Mouse (Mus musculus) intestine, embryonic 16.5 days (tissue): ENCODE measurements around the gene 9130019O22Rik. TPM values are rescaled to one million over a fixed set of nuclear protein-coding genes. Genes with fewer than 3 reads are reported as not detected.
A peak's percentile ranks its signal among the peaks of the same experiment; 100 is the strongest.

ENCODE experiments used
- ATAC-seq: fragments of 200-750 bp; cut with Nextera tagmentation; 2 replicates; pipeline ENCODE4 v1.8.0; 2017; ENCODE audit warnings: moderate TSS enrichment, moderate library complexity
- H3K27ac ChIP-seq: fragments of 300-500 bp; sonication (generic); 2 replicates; pipeline ENCODE4 v1.5.1; 2014; ENCODE audit warnings: mild to moderate bottlenecking, low read length
- H3K27me3 ChIP-seq: fragments of 300-500 bp; sonication (generic); replicated peaks from 2 replicates; pipeline ENCODE4 v1.6.1; 2014; ENCODE audit warnings: low read length, control low read depth, mixed read lengths; ENCODE audit not compliant: control insufficient read depth, insufficient read depth
- H3K36me3 ChIP-seq: fragments of 300-500 bp; sonication (generic); 2 replicates; pipeline ENCODE4 v1.6.1; 2014; ENCODE audit warnings: low read length, control low read depth; ENCODE audit not compliant: control insufficient read depth, insufficient read depth
- H3K4me1 ChIP-seq: fragments of 300-500 bp; sonication (generic); 2 replicates; pipeline ENCODE4 v1.6.1; 2014; ENCODE audit warnings: low read length, control low read depth, mixed read lengths; ENCODE audit not compliant: control insufficient read depth, insufficient read depth
- H3K4me2 ChIP-seq: fragments of 300-500 bp; sonication (generic); 2 replicates; pipeline ENCODE4 v1.6.1; 2014; ENCODE audit warnings: low read depth, low read length, control low read depth
- H3K4me3 ChIP-seq: fragments of 300-500 bp; sonication (generic); 2 replicates; pipeline ENCODE4 v1.5.1; 2014; ENCODE audit warnings: mild to moderate bottlenecking, low read length
- H3K9ac ChIP-seq: fragments of 300-500 bp; sonication (generic); 2 replicates; pipeline ENCODE4 v1.6.1; 2014; ENCODE audit warnings: low read depth, low read length
- H3K9me3 ChIP-seq: fragments of 300-500 bp; sonication (generic); 2 replicates; pipeline ENCODE4 v1.6.1; 2016; ENCODE audit warnings: low read length, control low read depth; ENCODE audit not compliant: control insufficient read depth
- WGBS: fragments of 180-500 bp; shearing (Covaris S2); extraction: QIAGEN DNeasy Blood & Tissue Kit; methylation state at CpG from one replicate; pipeline ENCODE4 v1.1.7; 2014; 5-methylcytosine and 5-hydroxymethylcytosine counted together
- polyA plus RNA-seq: library from polyadenylated mRNA; unstranded; fragments of >200 nt; fragmentation: Nextera tagmentation; extraction: Ambion mirVana; gene quantifications from 2 replicates; pipeline ENCODE4 v1.2.1, GENCODE M21; 2015

Gene 9130019O22Rik
- polyA plus RNA-seq = 6.9 and 7.2 TPM in 2 replicates

DNA sequence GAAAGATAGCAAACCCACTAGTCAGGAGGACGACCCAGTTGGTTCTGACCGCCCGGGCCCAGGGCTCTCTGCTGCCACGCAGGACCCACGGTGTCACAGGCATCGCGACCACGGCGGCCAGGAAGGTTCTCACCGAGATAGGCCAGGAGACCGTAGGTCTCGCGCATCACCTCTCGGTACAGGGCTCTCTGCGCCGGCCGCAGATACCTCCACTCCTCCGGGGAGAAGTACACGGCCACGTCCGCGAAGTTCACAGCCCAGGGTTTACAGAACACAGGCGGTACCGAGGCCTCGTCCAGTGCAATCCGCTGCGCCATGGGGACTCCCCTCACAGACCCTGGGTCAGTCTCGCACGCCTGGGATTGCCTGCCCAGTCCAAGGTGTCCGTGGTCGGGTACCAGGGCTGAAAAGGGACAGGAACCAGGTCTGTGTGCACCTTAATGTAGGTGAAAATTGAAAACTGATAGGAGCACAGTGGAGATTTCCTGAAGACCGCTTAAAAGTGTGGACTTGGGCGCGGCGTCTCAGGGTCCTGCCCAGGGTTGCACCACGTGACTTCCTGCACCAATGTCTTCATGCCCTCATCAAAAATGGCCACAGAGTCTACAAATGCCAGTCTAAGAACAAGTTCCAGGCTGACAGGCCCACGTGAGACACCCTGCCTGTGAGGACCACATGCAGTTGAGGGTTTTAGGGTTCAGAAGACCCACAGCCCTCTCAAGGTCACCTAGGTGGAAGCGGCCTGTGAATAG is at the start of gene 9130019O22Rik:
TSS of gene 9130019O22Rik (minus strand) at position 526 of the 752 bp plus-strand sequence.
- Histone ChIP-seq H3K9ac (peak within 1 kb of the TSS; percentile 78), H3K4me1 (no peaks in the 10 kb centered on the region), H3K4me3 (peak within 1 kb of the TSS; percentile 66), H3K27ac (0 out of 2 replicates have a peak within 1 kb of the TSS, but pooled peaks have one; percentile 63), H3K27me3 (no peaks in the 10 kb centered on the region), H3K9me3 (no peaks in the 10 kb centered on the region), H3K36me3 (peaks cover 18% of the 10 kb centered on the region), H3K4me2 (peak within 1 kb of the TSS; percentile 73)
- ATAC-seq = peak; percentile 88
- 8% methylated on average over 38 of the region's 38 CpGs for WGBS

DNA sequence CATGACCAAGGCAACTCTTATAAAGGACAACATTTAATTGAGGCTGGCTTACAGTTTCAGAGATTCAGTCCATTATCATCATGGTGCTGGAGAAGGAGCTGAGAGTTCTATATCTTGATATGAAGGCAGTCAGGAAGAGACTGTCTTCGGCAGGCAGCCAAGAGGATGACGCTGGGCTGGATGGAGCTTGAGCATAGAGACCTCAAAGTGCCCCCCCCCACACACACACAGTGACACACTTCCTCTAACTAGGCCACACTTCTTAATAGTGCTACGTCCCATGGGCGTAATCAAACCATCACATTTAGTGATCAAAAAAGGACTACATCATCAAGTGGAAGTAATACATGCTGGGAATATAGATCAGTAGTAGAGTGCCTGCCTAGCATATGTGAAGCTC is 48.2 kb upstream of the 9130019O22Rik start:
- WGBS = 89% methylated on average over 4 of the region's 4 CpGs
- Histone ChIP-seq H3K4me3 (no peak overlapping the region), H3K27me3 (no peaks in the 10 kb centered on the region), H3K4me1 (no peaks in the 10 kb centered on the region), H3K9ac (no peak overlapping the region), H3K27ac (no peak overlapping the region), H3K4me2 (no peak overlapping the region), H3K9me3 (0 out of 2 replicates have a peak, but pooled peaks cover 7% of the 10 kb centered on the region), H3K36me3 (no peaks in the 10 kb centered on the region)
- no peak for ATAC-seq

DNA sequence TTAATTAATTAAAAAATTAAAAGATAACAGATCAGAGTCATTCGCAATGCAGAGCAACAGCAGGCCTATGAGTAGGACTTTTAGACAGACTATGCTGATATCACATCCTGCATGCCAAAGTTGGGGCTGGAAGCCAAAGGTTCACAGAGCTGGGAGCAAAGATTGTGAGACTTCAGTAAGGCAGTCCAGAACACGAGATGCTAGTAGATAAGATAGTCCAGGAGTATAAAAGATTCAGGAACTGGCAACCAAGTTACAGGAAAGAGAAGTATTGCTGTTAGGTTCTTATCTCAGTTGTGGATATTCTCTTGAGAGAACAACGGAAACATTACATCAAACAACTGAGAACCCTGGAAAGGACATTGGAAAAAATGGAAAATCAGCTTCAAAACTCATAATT is 39.4 kb upstream of the 9130019O22Rik start:
- H3K27me3 ChIP-seq = peaks cover 8% of the 10 kb centered on the region; the same call in 1 of the 2 replicates
- no peak overlapping the region for H3K4me3 ChIP-seq
- H3K9ac ChIP-seq = no peak overlapping the region
- H3K36me3 ChIP-seq = no peaks in the 10 kb centered on the region
- no peak for ATAC-seq
- no peak overlapping the region for H3K27ac ChIP-seq
- H3K4me1 ChIP-seq = 0 out of 2 replicates have a peak, but pooled peaks cover 6% of the 10 kb centered on the region
- WGBS = 64% methylated on average over 3 of the region's 3 CpGs
- no peak overlapping the region for H3K4me2 ChIP-seq
- H3K9me3 ChIP-seq = no peaks in the 10 kb centered on the region

- Histone ChIP-seq H3K9ac (no peak overlapping the region), H3K27me3 (peaks cover 8% of the 10 kb centered on the region; the same call in 1 of the 2 replicates), H3K9me3 (no peaks in the 10 kb centered on the region), H3K4me2 (no peak overlapping the region), H3K36me3 (no peaks in the 10 kb centered on the region), H3K4me3 (no peak overlapping the region), H3K27ac (no peak overlapping the region), H3K4me1 (peaks cover 10% of the 10 kb centered on the region; the same call in 1 of the 2 replicates)
- WGBS = 72% methylated on average over 2 of the region's 2 CpGs
- no peak for ATAC-seq
Measured at GRCm38 (mm10) chr7:127425911-127426310, 38.9 kb upstream of the 9130019O22Rik start.

DNA sequence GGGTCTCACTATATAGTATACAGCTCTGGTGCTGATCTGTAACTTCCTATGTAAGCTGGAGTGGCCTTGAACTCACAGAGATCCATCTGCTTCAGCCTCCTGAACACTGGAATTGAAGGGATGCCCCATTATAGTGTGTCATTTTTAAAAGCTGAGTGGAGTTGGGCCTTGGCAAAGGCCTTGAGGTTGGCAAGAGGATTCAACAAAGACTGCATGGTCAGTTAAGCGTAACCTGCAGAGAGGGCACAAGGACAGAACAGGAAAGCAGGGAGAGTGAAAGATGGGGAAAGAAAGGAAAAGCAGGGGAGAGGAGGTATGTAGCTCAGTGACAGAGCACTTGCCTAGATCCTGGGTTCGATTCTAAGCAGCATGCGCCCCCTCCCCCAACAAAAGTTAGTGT is 38.3 kb upstream of the 9130019O22Rik start:
- no peak overlapping the region for H3K27ac ChIP-seq
- WGBS = 91% methylated on average over 3 of the region's 3 CpGs
- no peak overlapping the region for H3K9ac ChIP-seq
- no peak overlapping the region for H3K4me2 ChIP-seq
- no peak overlapping the region for H3K4me3 ChIP-seq
- H3K9me3 ChIP-seq = no peaks in the 10 kb centered on the region
- no peak for ATAC-seq
- H3K27me3 ChIP-seq = peaks cover 8% of the 10 kb centered on the region; the same call in 1 of the 2 replicates
- peaks cover 11% of the 10 kb centered on the region; the same call in 1 of the 2 replicates for H3K4me1 ChIP-seq
- no peaks in the 10 kb centered on the region for H3K36me3 ChIP-seq

DNA sequence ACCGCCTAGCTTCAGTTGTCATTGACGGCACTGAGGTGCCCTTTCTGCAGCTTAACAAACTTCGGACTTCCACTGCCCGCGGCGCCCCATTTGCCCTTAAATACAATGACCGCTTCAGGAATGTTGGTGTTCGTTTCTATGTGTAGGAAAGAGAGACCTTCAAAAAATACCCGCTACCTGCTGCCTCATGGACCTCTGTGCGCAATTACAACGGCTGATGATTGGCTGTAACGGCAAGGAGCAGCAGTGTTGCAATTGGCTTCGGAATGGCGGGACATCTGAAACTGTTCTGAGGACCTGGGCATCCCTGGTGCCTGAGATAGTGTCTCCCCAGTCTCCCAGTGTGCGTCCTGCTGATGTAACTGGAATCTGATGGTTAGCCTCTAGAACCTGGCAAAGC is 35.3 kb upstream of the 9130019O22Rik start:
- no peak overlapping the region for H3K27ac ChIP-seq
- H3K4me2 ChIP-seq = peak overlapping the region; percentile 97
- H3K27me3 ChIP-seq = peaks cover 8% of the 10 kb centered on the region; the same call in 1 of the 2 replicates
- peak; percentile 25; the same call in 1 of the 2 replicates for ATAC-seq
- H3K4me1 ChIP-seq = peaks cover 11% of the 10 kb centered on the region; the same call in 1 of the 2 replicates
- H3K36me3 ChIP-seq = no peaks in the 10 kb centered on the region
- H3K4me3 ChIP-seq = peak overlapping the region; percentile 81
- WGBS = 3% methylated on average over 15 of the region's 15 CpGs
- peak overlapping the region; percentile 91; the same call in 1 of the 2 replicates for H3K9ac ChIP-seq
- H3K9me3 ChIP-seq = no peaks in the 10 kb centered on the region

GRCm38 (mm10) chr7:127421388-127422191 is 34.6 kb upstream of the 9130019O22Rik start, which contains the start of gene Zfp688:
Gene Zfp688, minus strand, starts transcription at chr7:127422068.
- H3K9ac ChIP-seq = peak within 1 kb of the TSS; percentile 91
- no peaks in the 10 kb centered on the region for H3K9me3 ChIP-seq
- H3K4me1 ChIP-seq = peaks cover 11% of the 10 kb centered on the region; the same call in 1 of the 2 replicates
- H3K36me3 ChIP-seq = no peaks in the 10 kb centered on the region
- H3K4me2 ChIP-seq = peak within 1 kb of the TSS; percentile 97
- ATAC-seq = peak; percentile 98
- H3K27me3 ChIP-seq = peaks cover 8% of the 10 kb centered on the region; the same call in 1 of the 2 replicates
- under 1% methylated on average over 48 of the region's 48 CpGs for WGBS
- peak within 1 kb of the TSS; percentile 81 for H3K4me3 ChIP-seq
- peak within 1 kb of the TSS; percentile 50 for H3K27ac ChIP-seq

DNA sequence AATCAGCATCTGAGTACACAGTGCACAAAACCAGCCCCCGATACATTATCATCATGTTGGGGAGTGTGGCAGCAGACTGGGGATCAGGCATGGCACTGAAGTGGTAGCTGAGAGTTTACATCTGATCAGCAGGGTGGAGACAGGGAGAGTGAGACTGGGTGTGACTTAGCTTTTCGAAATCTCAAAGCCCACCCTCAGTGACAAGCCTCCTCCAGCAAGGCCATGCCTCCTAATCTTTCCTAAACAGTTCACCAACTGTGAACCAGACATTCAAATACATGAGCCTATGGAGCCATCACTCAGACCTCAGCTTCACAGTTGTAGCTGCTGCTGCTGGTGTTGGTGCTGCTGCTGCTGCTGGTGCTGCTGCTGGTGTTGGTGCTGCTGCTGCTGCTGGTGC is 24.5 kb upstream of the 9130019O22Rik start:
- Histone ChIP-seq H3K4me1 (no peaks in the 10 kb centered on the region), H3K9me3 (no peaks in the 10 kb centered on the region), H3K27ac (no peak overlapping the region), H3K27me3 (no peaks in the 10 kb centered on the region), H3K36me3 (no peaks in the 10 kb centered on the region), H3K4me3 (no peak overlapping the region), H3K4me2 (no peak overlapping the region), H3K9ac (no peak overlapping the region)
- WGBS = 75% methylated on average over 2 of the region's 2 CpGs
- no peak for ATAC-seq
